Mouse (Mus musculus): Measurements from ENCODE around the gene Mapk1. TPM values are rescaled to one million over a fixed set of nuclear protein-coding genes. Genes with fewer than 3 reads are reported as not detected.

Gene Mapk1
- polyA plus RNA-seq (2015; fragmentation: Nextera tagmentation; extraction: Ambion mirVana): 160 and 173 TPM in 2 replicates

GRCm38 (mm10) chr16:16983131-16983533 is at the start of gene Mapk1:
Gene Mapk1, plus strand, starts transcription at chr16:16983382.
- H3K9me3 ChIP-seq: no peaks in the 10 kb centered on the region
- no peaks in the 10 kb centered on the region for H3K27me3 ChIP-seq
- peaks cover 29% of the 10 kb centered on the region for H3K4me1 ChIP-seq (replicated peaks)
- peak within 1 kb of the TSS; percentile 97 for H3K9ac ChIP-seq (replicated peaks)
- under 1% methylated on average over 33 of the region's 35 CpGs for WGBS
- H3K36me3 ChIP-seq: peaks cover 6% of the 10 kb centered on the region; the same call in 1 of the 2 replicates
- H3K4me3 ChIP-seq (replicated peaks): peak within 1 kb of the TSS; percentile 99
- peak within 1 kb of the TSS; percentile 97 for H3K27ac ChIP-seq
- peak; percentile 98 for ATAC-seq
- peak within 1 kb of the TSS; percentile 63 for H3K4me2 ChIP-seq (replicated peaks)

GRCm38 (mm10) chr16:16939543-16939942 is 43.6 kb upstream of the Mapk1 start:
- no peak for ATAC-seq
- Histone ChIP-seq H3K4me1 (replicated peaks) (no peaks in the 10 kb centered on the region), H3K9me3 (no peaks in the 10 kb centered on the region), H3K9ac (replicated peaks) (no peak overlapping the region), H3K27me3 (no peaks in the 10 kb centered on the region), H3K4me3 (replicated peaks) (no peak overlapping the region), H3K36me3 (no peaks in the 10 kb centered on the region), H3K27ac (no peak overlapping the region), H3K4me2 (replicated peaks) (no peak overlapping the region)
- 94% methylated on average over 9 of the region's 9 CpGs for WGBS

- H3K4me2 ChIP-seq (replicated peaks): no peak overlapping the region
- 89% methylated on average over 2 of the region's 2 CpGs for WGBS
- no peak overlapping the region for H3K4me3 ChIP-seq (replicated peaks)
- no peaks in the 10 kb centered on the region for H3K27me3 ChIP-seq
- no peaks in the 10 kb centered on the region for H3K4me1 ChIP-seq (replicated peaks)
- H3K9ac ChIP-seq (replicated peaks): no peak overlapping the region
- H3K36me3 ChIP-seq: no peaks in the 10 kb centered on the region
- no peaks in the 10 kb centered on the region for H3K9me3 ChIP-seq
- ATAC-seq: no peak
- no peak overlapping the region for H3K27ac ChIP-seq
Measured at GRCm38 (mm10) chr16:16941078-16941477, 42.1 kb upstream of the Mapk1 start.

GRCm38 (mm10) chr16:16958575-16958974 is 24.6 kb upstream of the Mapk1 start:
- Histone ChIP-seq H3K4me2 (replicated peaks) (no peak overlapping the region), H3K27me3 (no peaks in the 10 kb centered on the region), H3K4me1 (replicated peaks) (no peaks in the 10 kb centered on the region), H3K4me3 (replicated peaks) (no peak overlapping the region), H3K36me3 (no peaks in the 10 kb centered on the region), H3K9ac (replicated peaks) (no peak overlapping the region), H3K9me3 (no peaks in the 10 kb centered on the region), H3K27ac (no peak overlapping the region)
- 0 out of 2 replicates have a peak, but pooled peaks have one; percentile 17 for ATAC-seq
- WGBS: 32% methylated on average over 3 of the region's 5 CpGs

DNA sequence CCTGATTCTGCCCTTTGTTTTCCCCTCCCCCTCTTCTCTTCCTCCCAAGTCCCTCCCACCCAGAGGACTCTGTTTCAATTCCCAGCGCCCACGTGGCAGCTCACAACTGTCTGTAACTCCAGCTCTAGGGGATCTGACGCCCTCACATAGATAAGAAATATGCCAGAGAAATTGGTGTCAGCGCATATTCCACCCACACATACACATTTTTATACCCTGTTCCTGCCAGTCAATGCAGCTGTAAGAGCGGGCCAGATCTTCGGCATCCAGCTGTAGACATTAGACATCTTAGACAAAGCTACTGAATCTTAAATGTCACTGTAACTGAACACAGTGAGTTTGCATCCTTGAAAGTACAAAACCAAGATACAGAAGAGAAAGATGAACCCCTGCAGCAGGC is 23.3 kb upstream of the Mapk1 start:
- no peaks in the 10 kb centered on the region for H3K9me3 ChIP-seq
- no peak overlapping the region for H3K27ac ChIP-seq
- no peaks in the 10 kb centered on the region for H3K36me3 ChIP-seq
- 90% methylated on average over 6 of the region's 6 CpGs for WGBS
- no peak overlapping the region for H3K4me2 ChIP-seq (replicated peaks)
- H3K4me1 ChIP-seq (replicated peaks): no peaks in the 10 kb centered on the region
- H3K27me3 ChIP-seq: no peaks in the 10 kb centered on the region
- H3K9ac ChIP-seq (replicated peaks): no peak overlapping the region
- H3K4me3 ChIP-seq (replicated peaks): no peak overlapping the region
- ATAC-seq: no peak

- no peak overlapping the region for H3K4me2 ChIP-seq (replicated peaks)
- no peak overlapping the region for H3K4me3 ChIP-seq (replicated peaks)
- H3K9ac ChIP-seq (replicated peaks): no peak overlapping the region
- no peaks in the 10 kb centered on the region for H3K4me1 ChIP-seq (replicated peaks)
- no peak overlapping the region for H3K27ac ChIP-seq
- 77% methylated on average over 1 of the region's 1 CpGs for WGBS
- H3K9me3 ChIP-seq: no peaks in the 10 kb centered on the region
- no peaks in the 10 kb centered on the region for H3K36me3 ChIP-seq
- no peaks in the 10 kb centered on the region for H3K27me3 ChIP-seq
- no peak for ATAC-seq
Measured at GRCm38 (mm10) chr16:16965149-16965548, 18.0 kb upstream of the Mapk1 start.

DNA sequence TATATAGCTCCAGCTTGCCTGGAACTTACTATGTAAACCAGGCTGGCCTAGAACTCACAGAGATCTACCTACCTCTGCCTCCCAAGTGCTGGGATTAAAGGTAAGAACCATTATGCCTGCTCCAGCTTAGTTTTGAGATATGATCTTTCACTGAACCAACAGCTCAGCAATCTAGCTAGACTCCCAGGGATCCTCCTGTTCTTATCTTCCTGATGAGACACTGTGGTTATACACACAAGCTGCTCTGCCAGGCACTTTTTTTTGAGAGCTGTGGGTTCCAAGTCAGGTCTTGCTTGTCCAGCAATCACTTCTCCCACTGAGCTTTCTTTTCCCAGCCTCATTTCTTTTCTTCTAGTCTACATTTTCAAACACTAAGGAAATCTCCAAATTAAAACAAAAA is 16.9 kb upstream of the Mapk1 start:
- no peaks in the 10 kb centered on the region for H3K27me3 ChIP-seq
- no peaks in the 10 kb centered on the region for H3K36me3 ChIP-seq
- no peak overlapping the region for H3K9ac ChIP-seq (replicated peaks)
- H3K4me3 ChIP-seq (replicated peaks): no peak overlapping the region
- ATAC-seq: no peak
- H3K27ac ChIP-seq: no peak overlapping the region
- no peaks in the 10 kb centered on the region for H3K4me1 ChIP-seq (replicated peaks)
- no peak overlapping the region for H3K4me2 ChIP-seq (replicated peaks)
- no peaks in the 10 kb centered on the region for H3K9me3 ChIP-seq

GRCm38 (mm10) chr16:16978061-16978460 is 5.1 kb upstream of the Mapk1 start:
- no peak for ATAC-seq
- H3K36me3 ChIP-seq: no peaks in the 10 kb centered on the region
- WGBS: 92% methylated on average over 3 of the region's 3 CpGs

GRCm38 (mm10) chr16:16978765-16979164 is 4.4 kb upstream of the Mapk1 start:
- H3K4me1 ChIP-seq (replicated peaks): 0 out of 2 replicates have a peak, but pooled peaks cover 2% of the 10 kb centered on the region
- no peak for ATAC-seq
- peaks cover 7% of the 10 kb centered on the region; the same call in 1 of the 2 replicates for H3K9me3 ChIP-seq
- H3K27ac ChIP-seq: no peak overlapping the region
- 78% methylated on average over 2 of the region's 2 CpGs for WGBS
- H3K36me3 ChIP-seq: no peaks in the 10 kb centered on the region
- H3K4me3 ChIP-seq (replicated peaks): no peak overlapping the region
- H3K4me2 ChIP-seq (replicated peaks): no peak overlapping the region
- no peaks in the 10 kb centered on the region for H3K27me3 ChIP-seq
- H3K9ac ChIP-seq (replicated peaks): no peak overlapping the region

More at GRCm38 (mm10) chr16:16978061-16978460, 5.1 kb upstream of the Mapk1 start:
- 0 out of 2 replicates have a peak, but pooled peaks cover 2% of the 10 kb centered on the region for H3K4me1 ChIP-seq (replicated peaks)
- peaks cover 7% of the 10 kb centered on the region; the same call in 1 of the 2 replicates for H3K9me3 ChIP-seq
- H3K27ac ChIP-seq: no peak overlapping the region
- no peak overlapping the region for H3K4me3 ChIP-seq (replicated peaks)
- H3K9ac ChIP-seq (replicated peaks): no peak overlapping the region
- H3K27me3 ChIP-seq: no peaks in the 10 kb centered on the region
- no peak overlapping the region for H3K4me2 ChIP-seq (replicated peaks)

- H3K27ac ChIP-seq: peak overlapping the region; percentile 73; the same call in 1 of the 2 replicates
- ATAC-seq: peak; percentile 70
Measured at GRCm38 (mm10) chr16:16982636-16983035, 546 bp upstream of the Mapk1 start.

DNA sequence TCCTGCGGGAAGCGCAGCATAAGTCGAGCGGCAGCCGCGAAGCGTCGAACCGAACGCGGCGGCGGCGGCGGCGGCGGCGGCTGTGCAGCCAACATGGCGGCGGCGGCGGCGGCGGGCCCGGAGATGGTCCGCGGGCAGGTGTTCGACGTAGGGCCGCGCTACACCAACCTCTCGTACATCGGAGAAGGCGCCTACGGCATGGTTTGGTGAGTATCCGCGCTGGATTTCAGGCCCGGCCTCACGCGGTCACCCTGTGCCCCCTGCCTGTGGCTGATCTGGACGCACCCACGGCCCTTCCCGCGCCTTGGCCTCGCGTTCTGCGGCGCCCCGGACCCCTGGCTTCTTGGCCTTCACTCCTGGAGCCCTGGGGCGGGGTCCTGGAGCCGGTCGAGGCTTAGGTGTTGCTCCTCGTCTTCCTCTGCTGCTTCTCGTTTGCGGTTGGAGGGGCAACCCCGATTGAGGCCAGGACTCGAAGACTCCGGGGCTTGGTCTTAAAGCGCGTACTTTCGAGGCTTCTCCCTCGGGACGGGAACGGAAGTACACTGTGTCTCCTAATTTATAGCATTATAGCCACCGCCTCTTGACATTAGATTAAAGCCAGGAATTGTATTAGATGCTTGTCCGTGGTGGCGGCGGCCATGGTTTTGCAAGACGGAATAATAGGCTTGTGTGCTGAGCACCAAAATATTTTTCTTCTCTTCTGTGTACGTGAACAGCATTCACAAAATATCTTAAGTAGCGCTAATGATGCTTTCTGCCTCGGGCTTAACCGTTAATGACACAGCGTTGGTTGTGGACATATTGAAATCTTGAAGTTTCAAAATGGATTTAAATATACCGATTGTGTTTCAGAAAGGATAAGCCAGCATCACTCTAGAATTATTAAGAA is 596 bp downstream of the Mapk1 start:
- under 1% methylated on average over 75 of the region's 75 CpGs for WGBS
- Histone ChIP-seq H3K4me3 (replicated peaks) (peak overlapping the region; percentile 99), H3K4me1 (replicated peaks) (peaks cover 29% of the 10 kb centered on the region), H3K9ac (replicated peaks) (peak overlapping the region; percentile 97), H3K4me2 (replicated peaks) (peak overlapping the region; percentile 63), H3K9me3 (no peaks in the 10 kb centered on the region), H3K27me3 (no peaks in the 10 kb centered on the region), H3K27ac (peak overlapping the region; percentile 97), H3K36me3 (peaks cover 12% of the 10 kb centered on the region; the same call in 1 of the 2 replicates)
- ATAC-seq: peak; percentile 79

More at GRCm38 (mm10) chr16:16982636-16983035, 546 bp upstream of the Mapk1 start:
- 0 out of 2 replicates have a peak, but pooled peaks cover 4% of the 10 kb centered on the region for H3K36me3 ChIP-seq
- H3K27me3 ChIP-seq: no peaks in the 10 kb centered on the region
- peak overlapping the region; percentile 99 for H3K4me3 ChIP-seq (replicated peaks)
- whole genome bisulfite sequencing: 50% methylated on average over 1 of the region's 2 CpGs
- H3K9ac ChIP-seq (replicated peaks): peak overlapping the region; percentile 97
- no peaks in the 10 kb centered on the region for H3K9me3 ChIP-seq
- peak overlapping the region; percentile 63 for H3K4me2 ChIP-seq (replicated peaks)
- H3K4me1 ChIP-seq (replicated peaks): peaks cover 29% of the 10 kb centered on the region

DNA sequence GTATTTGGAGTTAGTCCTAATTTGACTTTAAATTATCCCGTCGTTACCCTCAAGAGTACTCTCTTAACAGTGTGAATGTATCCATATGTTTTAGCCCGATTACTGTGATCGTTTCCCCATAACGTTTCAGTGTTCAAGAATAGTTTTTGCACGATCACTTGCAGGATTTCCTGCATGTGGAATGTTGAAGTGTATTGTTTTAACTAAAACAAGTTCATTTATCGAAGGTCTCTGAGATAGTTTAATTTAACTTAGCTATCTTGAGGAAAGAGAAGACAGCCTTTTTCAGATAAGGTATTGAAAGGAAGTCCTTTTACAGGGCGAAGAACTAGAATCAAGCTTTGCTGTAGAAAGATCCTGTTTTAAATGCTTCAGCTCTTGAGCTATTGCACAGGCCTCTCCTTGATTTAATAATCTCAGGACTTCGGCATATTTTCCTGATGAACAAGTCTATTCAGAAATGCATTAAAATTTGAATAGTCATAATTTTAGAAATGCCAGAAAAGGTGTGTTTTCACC is 1.3 kb downstream of the Mapk1 start:
- H3K4me1 ChIP-seq (replicated peaks): peaks cover 29% of the 10 kb centered on the region
- peak overlapping the region; percentile 97 for H3K9ac ChIP-seq (replicated peaks)
- peak overlapping the region; percentile 99 for H3K4me3 ChIP-seq (replicated peaks)
- H3K27ac ChIP-seq: no peak overlapping the region
- WGBS: 27% methylated on average over 9 of the region's 9 CpGs
- ATAC-seq: no peak
- no peaks in the 10 kb centered on the region for H3K9me3 ChIP-seq
- peak overlapping the region; percentile 63 for H3K4me2 ChIP-seq (replicated peaks)
- H3K36me3 ChIP-seq: peaks cover 12% of the 10 kb centered on the region; the same call in 1 of the 2 replicates
- H3K27me3 ChIP-seq: no peaks in the 10 kb centered on the region
